Mouse (Mus musculus): ENCODE measurements around the gene Rab3gap2.

The Rab3gap2 gene

GRCm38 (mm10) chr1:185334136-185334535 is 130.2 kb downstream of the Rab3gap2 start:
- DNase-seq, result no peak

GRCm38 (mm10) chr1:185335231-185335765 is 131.4 kb downstream of the Rab3gap2 start:
- DNase-seq, result no peak

Data from kidney, postnatal 4 days (tissue).